Mouse (Mus musculus) stomach, embryonic 14.5 days (tissue): ENCODE data around the gene Acsm1. TPM values are rescaled to one million over a fixed set of nuclear protein-coding genes. Genes with fewer than 3 reads are reported as not detected.
A peak's percentile ranks its signal among the peaks of the same experiment; 100 is the strongest.

Source experiments
- ATAC-seq: fragments of 200-750 bp; cut with Nextera tagmentation; 2 replicates; pipeline ENCODE4 v1.8.0; 2017; ENCODE audit warnings: low read depth, moderate TSS enrichment; ENCODE audit not compliant: insufficient number of reproducible peaks, insufficient read depth, low FRiP score
- H3K27ac ChIP-seq: fragments of 300-500 bp; sonication (generic); 2 replicates; pipeline ENCODE4 v1.5.1; 2014; ENCODE audit warnings: mild to moderate bottlenecking, low read length, moderate library complexity, mixed read lengths
- H3K27me3 ChIP-seq: fragments of 300-500 bp; sonication (generic); 2 replicates; pipeline ENCODE4 v1.6.1; 2014; ENCODE audit warnings: low read length, control low read depth, mixed read lengths; ENCODE audit not compliant: control insufficient read depth, insufficient read depth
- H3K36me3 ChIP-seq: fragments of 300-500 bp; sonication (generic); 2 replicates; pipeline ENCODE4 v1.6.1; 2014; ENCODE audit warnings: mild to moderate bottlenecking, control low read depth, low read length, moderate library complexity, mixed read lengths; ENCODE audit not compliant: control insufficient read depth, insufficient read depth
- H3K4me1 ChIP-seq: fragments of 300-500 bp; sonication (generic); 2 replicates; pipeline ENCODE4 v1.6.1; 2014; ENCODE audit warnings: low read length, control low read depth, mixed read lengths; ENCODE audit not compliant: control insufficient read depth, insufficient read depth
- H3K4me2 ChIP-seq: fragments of 300-500 bp; sonication (generic); replicated peaks from 2 replicates; pipeline ENCODE4 v1.6.1; 2014; ENCODE audit warnings: low read depth, low read length, control low read depth
- H3K4me3 ChIP-seq: fragments of 300-500 bp; sonication (generic); 2 replicates; pipeline ENCODE4 v1.5.1; 2014; ENCODE audit warnings: low read depth, low read length, control low read depth
- H3K9ac ChIP-seq: fragments of 300-500 bp; sonication (generic); replicated peaks from 2 replicates; pipeline ENCODE4 v1.6.1; 2014; ENCODE audit warnings: low read depth, mild to moderate bottlenecking, control low read depth, low read length, moderate library complexity, mixed read lengths
- H3K9me3 ChIP-seq: fragments of 300-500 bp; sonication (generic); 2 replicates; pipeline ENCODE4 v1.6.1; 2016; ENCODE audit warnings: low read depth, low read length, control low read depth; ENCODE audit not compliant: control insufficient read depth
- WGBS: fragments of 180-500 bp; shearing (Covaris S2); extraction: QIAGEN DNeasy Blood & Tissue Kit; methylation state at CpG from one replicate; pipeline ENCODE4 v1.1.7; 2014; 5-methylcytosine and 5-hydroxymethylcytosine counted together
- polyA plus RNA-seq: library from polyadenylated mRNA; unstranded; fragments of >200 nt; fragmentation: Nextera tagmentation; extraction: Ambion mirVana; gene quantifications from 2 replicates; pipeline ENCODE4 v1.2.1, GENCODE M21; 2014

Gene Acsm1
- polyA plus RNA-seq, 1 experiment from 2014 or later, result not detected

- no peaks in the 10 kb centered on the region for H3K4me1 ChIP-seq
- peak; percentile 61; the same call in 1 of the 2 replicates for ATAC-seq
- H3K36me3 ChIP-seq, result no peaks in the 10 kb centered on the region
- H3K4me2 ChIP-seq, result no peak overlapping the region
- no peak overlapping the region for H3K4me3 ChIP-seq
- no peaks in the 10 kb centered on the region for H3K9me3 ChIP-seq
- no peak overlapping the region for H3K9ac ChIP-seq
- no peak overlapping the region for H3K27ac ChIP-seq
- H3K27me3 ChIP-seq, result no peaks in the 10 kb centered on the region
Observed at GRCm38 (mm10) chr7:119620157-119620556, 13.3 kb downstream of the Acsm1 start.

GRCm38 (mm10) chr7:119638773-119639172 is 31.9 kb downstream of the Acsm1 start:
- Histone ChIP-seq H3K27me3 (no peaks in the 10 kb centered on the region), H3K4me3 (no peak overlapping the region), H3K9ac (no peak overlapping the region), H3K27ac (no peak overlapping the region), H3K9me3 (no peaks in the 10 kb centered on the region), H3K36me3 (no peaks in the 10 kb centered on the region), H3K4me2 (no peak overlapping the region), H3K4me1 (no peaks in the 10 kb centered on the region)
- ATAC-seq, result no peak

- Histone ChIP-seq H3K9me3 (no peaks in the 10 kb centered on the region), H3K27ac (no peak overlapping the region), H3K9ac (no peak overlapping the region), H3K4me2 (no peak overlapping the region), H3K36me3 (no peaks in the 10 kb centered on the region), H3K4me3 (no peak overlapping the region), H3K27me3 (no peaks in the 10 kb centered on the region), H3K4me1 (no peaks in the 10 kb centered on the region)
- ATAC-seq, result no peak
- WGBS, result 74% methylated on average over 5 of the region's 5 CpGs
Observed at GRCm38 (mm10) chr7:119642307-119642706, 35.5 kb downstream of the Acsm1 start.

- Histone ChIP-seq H3K9me3 (no peaks in the 10 kb centered on the region), H3K4me2 (no peak overlapping the region), H3K4me3 (no peak overlapping the region), H3K4me1 (no peaks in the 10 kb centered on the region), H3K9ac (no peak overlapping the region), H3K27me3 (no peaks in the 10 kb centered on the region), H3K27ac (no peak overlapping the region), H3K36me3 (no peaks in the 10 kb centered on the region)
- 87% methylated on average over 3 of the region's 3 CpGs for WGBS
- no peak for ATAC-seq
Observed at GRCm38 (mm10) chr7:119667893-119668292, 61.1 kb downstream of the Acsm1 start.

- Histone ChIP-seq H3K4me1 (no peaks in the 10 kb centered on the region), H3K27ac (no peak overlapping the region), H3K36me3 (no peaks in the 10 kb centered on the region), H3K4me2 (no peak overlapping the region), H3K4me3 (no peak overlapping the region), H3K27me3 (no peaks in the 10 kb centered on the region), H3K9me3 (no peaks in the 10 kb centered on the region), H3K9ac (no peak overlapping the region)
- 66% methylated on average over 5 of the region's 5 CpGs for WGBS
- ATAC-seq, result no peak
Observed at GRCm38 (mm10) chr7:119670395-119670794, 63.6 kb downstream of the Acsm1 start.

- H3K4me3 ChIP-seq, result no peak overlapping the region
- H3K36me3 ChIP-seq, result no peaks in the 10 kb centered on the region
- no peaks in the 10 kb centered on the region for H3K4me1 ChIP-seq
- H3K9ac ChIP-seq, result no peak overlapping the region
- 50% methylated on average over 6 of the region's 6 CpGs for WGBS
- no peak overlapping the region for H3K27ac ChIP-seq
- H3K9me3 ChIP-seq, result no peaks in the 10 kb centered on the region
- no peak overlapping the region for H3K4me2 ChIP-seq
- H3K27me3 ChIP-seq, result no peaks in the 10 kb centered on the region
- no peak for ATAC-seq
Observed at GRCm38 (mm10) chr7:119670925-119671324, 64.1 kb downstream of the Acsm1 start.

GRCm38 (mm10) chr7:119673465-119673864 is 66.6 kb downstream of the Acsm1 start:
- Histone ChIP-seq H3K36me3 (no peaks in the 10 kb centered on the region), H3K9me3 (no peaks in the 10 kb centered on the region), H3K27ac (no peak overlapping the region), H3K27me3 (no peaks in the 10 kb centered on the region), H3K4me3 (no peak overlapping the region), H3K4me1 (no peaks in the 10 kb centered on the region), H3K9ac (no peak overlapping the region), H3K4me2 (no peak overlapping the region)
- ATAC-seq, result peak; percentile 37; the same call in 1 of the 2 replicates
- 19% methylated on average over 6 of the region's 6 CpGs for WGBS

- ATAC-seq, result no peak
- Histone ChIP-seq H3K9me3 (no peaks in the 10 kb centered on the region), H3K27me3 (no peaks in the 10 kb centered on the region), H3K4me1 (no peaks in the 10 kb centered on the region), H3K36me3 (no peaks in the 10 kb centered on the region), H3K4me2 (no peak overlapping the region), H3K27ac (no peak overlapping the region), H3K4me3 (no peak overlapping the region), H3K9ac (no peak overlapping the region)
- WGBS, result 61% methylated on average over 8 of the region's 8 CpGs
Observed at GRCm38 (mm10) chr7:119680107-119680506, 73.3 kb downstream of the Acsm1 start.

- 59% methylated on average over 4 of the region's 4 CpGs for WGBS
Observed at GRCm38 (mm10) chr7:119682699-119683098, 75.9 kb downstream of the Acsm1 start.

More at GRCm38 (mm10) chr7:119682699-119683098, 75.9 kb downstream of the Acsm1 start:
- Histone ChIP-seq H3K36me3 (no peaks in the 10 kb centered on the region), H3K4me1 (no peaks in the 10 kb centered on the region), H3K9ac (no peak overlapping the region), H3K9me3 (no peaks in the 10 kb centered on the region), H3K4me2 (no peak overlapping the region), H3K27me3 (no peaks in the 10 kb centered on the region), H3K4me3 (no peak overlapping the region), H3K27ac (no peak overlapping the region)
- ATAC-seq, result no peak
